Mouse (Mus musculus) kidney, embryonic 16.5 days (tissue): ENCODE data around the gene Srsf3. TPM values are rescaled to one million over a fixed set of nuclear protein-coding genes. Genes with fewer than 3 reads are reported as not detected.

Experiments
- ATAC-seq: fragments of 200-750 bp; cut with Nextera tagmentation; 2 replicates; pipeline ENCODE4 v1.8.0; 2017; ENCODE audit warnings: moderate TSS enrichment; ENCODE audit not compliant: low FRiP score, low TSS enrichment
- H3K27ac ChIP-seq: fragments of 300-500 bp; sonication (generic); 2 replicates; pipeline ENCODE4 v1.5.1; 2014; ENCODE audit warnings: low read length
- H3K27me3 ChIP-seq: fragments of 300-500 bp; sonication (generic); 2 replicates; pipeline ENCODE4 v1.6.1; 2014; ENCODE audit warnings: low read length, control low read depth, mixed read lengths; ENCODE audit not compliant: insufficient read depth
- H3K36me3 ChIP-seq: fragments of 300-500 bp; sonication (generic); 2 replicates; pipeline ENCODE4 v1.6.1; 2014; ENCODE audit warnings: low read length, control low read depth, mixed read lengths; ENCODE audit not compliant: insufficient read depth
- H3K4me1 ChIP-seq: fragments of 300-500 bp; sonication (generic); 2 replicates; pipeline ENCODE4 v1.6.1; 2014; ENCODE audit warnings: low read length, control low read depth, mixed read lengths; ENCODE audit not compliant: insufficient read depth
- H3K4me2 ChIP-seq: fragments of 300-500 bp; sonication (generic); replicated peaks from 2 replicates; pipeline ENCODE4 v1.6.1; 2014; ENCODE audit warnings: low read depth, low read length
- H3K4me3 ChIP-seq: fragments of 300-500 bp; sonication (generic); 2 replicates; pipeline ENCODE4 v1.5.1; 2014; ENCODE audit warnings: mild to moderate bottlenecking, low read length
- H3K9ac ChIP-seq: fragments of 300-500 bp; sonication (generic); replicated peaks from 2 replicates; pipeline ENCODE4 v1.6.1; 2014; ENCODE audit warnings: low read length
- H3K9me3 ChIP-seq: fragments of 300-500 bp; sonication (generic); 2 replicates; pipeline ENCODE4 v1.6.1; 2016; ENCODE audit warnings: low read length, control low read depth
- WGBS: fragments of 180-500 bp; shearing (Covaris S2); extraction: QIAGEN DNeasy Blood & Tissue Kit; methylation state at CpG from one replicate; pipeline ENCODE4 v1.1.7; 2014; 5-methylcytosine and 5-hydroxymethylcytosine counted together
- polyA plus RNA-seq: library from polyadenylated mRNA; unstranded; fragments of >200 nt; fragmentation: Nextera tagmentation; extraction: Ambion mirVana; gene quantifications from 2 replicates; pipeline ENCODE4 v1.2.1, GENCODE M21; 2015

Gene Srsf3
- polyA plus RNA-seq, 1 experiment from 2014 or later, result 597 TPM

DNA sequence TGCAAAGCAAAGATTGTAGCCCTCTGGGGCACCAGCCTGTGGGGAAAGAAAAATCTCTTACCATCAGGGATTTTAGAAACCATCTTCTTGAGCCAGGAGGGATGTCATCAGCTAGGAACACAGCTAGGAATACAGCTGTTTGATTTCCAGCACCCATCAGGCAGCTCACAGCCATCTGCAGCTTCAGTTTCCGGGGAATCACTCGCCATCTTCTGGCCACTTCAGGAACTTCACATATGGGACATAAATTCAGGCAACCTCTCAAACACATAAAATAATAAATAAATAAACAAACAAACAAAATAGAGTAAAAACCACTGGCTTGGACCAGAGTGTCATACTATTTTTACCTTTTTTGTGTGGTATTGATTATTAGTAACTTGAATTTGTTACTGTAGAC is 16.8 kb upstream of the Srsf3 start:
- ATAC-seq, result no peak
- no peaks in the 10 kb centered on the region for H3K9me3 ChIP-seq
- H3K9ac ChIP-seq, result no peak overlapping the region
- H3K36me3 ChIP-seq, result no peaks in the 10 kb centered on the region
- no peaks in the 10 kb centered on the region for H3K4me1 ChIP-seq
- H3K4me2 ChIP-seq, result no peak overlapping the region
- H3K27ac ChIP-seq, result no peak overlapping the region
- H3K4me3 ChIP-seq, result no peak overlapping the region
- no peaks in the 10 kb centered on the region for H3K27me3 ChIP-seq
- 32% methylated on average over 2 of the region's 2 CpGs for WGBS

DNA sequence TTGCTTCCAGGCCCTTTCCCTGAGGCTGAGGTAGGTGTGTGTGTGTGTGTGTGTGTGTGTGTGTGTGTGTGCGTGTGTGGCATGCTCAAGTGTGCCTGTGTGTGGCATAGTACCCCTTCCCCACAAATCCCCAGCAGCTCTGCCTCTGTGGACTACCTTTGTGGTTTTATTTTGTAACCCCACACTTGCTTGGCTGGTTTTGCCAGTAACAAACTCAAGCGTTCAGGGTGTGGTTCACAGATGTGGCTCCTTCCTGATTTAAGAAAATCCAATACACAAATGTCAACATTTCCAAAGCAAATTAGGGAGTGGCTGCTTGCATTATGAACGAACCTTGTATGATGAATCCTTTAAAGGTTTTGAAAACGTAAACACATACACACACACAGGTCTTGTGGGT is 15.7 kb upstream of the Srsf3 start:
- WGBS, result 87% methylated on average over 4 of the region's 4 CpGs
- no peak for ATAC-seq
- Histone ChIP-seq H3K9ac (no peak overlapping the region), H3K4me3 (no peak overlapping the region), H3K27me3 (no peaks in the 10 kb centered on the region), H3K4me1 (no peaks in the 10 kb centered on the region), H3K9me3 (no peaks in the 10 kb centered on the region), H3K27ac (no peak overlapping the region), H3K36me3 (no peaks in the 10 kb centered on the region), H3K4me2 (no peak overlapping the region)

GRCm38 (mm10) chr17:29018292-29018984 is 14.0 kb upstream of the Srsf3 start:
- H3K36me3 ChIP-seq, result no peaks in the 10 kb centered on the region
- H3K27ac ChIP-seq, result no peak overlapping the region
- H3K4me1 ChIP-seq, result no peaks in the 10 kb centered on the region
- WGBS, result 51% methylated on average over 11 of the region's 11 CpGs
- ATAC-seq, result no peak
- no peak overlapping the region for H3K9ac ChIP-seq
- no peaks in the 10 kb centered on the region for H3K9me3 ChIP-seq
- H3K4me3 ChIP-seq, result no peak overlapping the region
- H3K4me2 ChIP-seq, result no peak overlapping the region
- H3K27me3 ChIP-seq, result no peaks in the 10 kb centered on the region

DNA sequence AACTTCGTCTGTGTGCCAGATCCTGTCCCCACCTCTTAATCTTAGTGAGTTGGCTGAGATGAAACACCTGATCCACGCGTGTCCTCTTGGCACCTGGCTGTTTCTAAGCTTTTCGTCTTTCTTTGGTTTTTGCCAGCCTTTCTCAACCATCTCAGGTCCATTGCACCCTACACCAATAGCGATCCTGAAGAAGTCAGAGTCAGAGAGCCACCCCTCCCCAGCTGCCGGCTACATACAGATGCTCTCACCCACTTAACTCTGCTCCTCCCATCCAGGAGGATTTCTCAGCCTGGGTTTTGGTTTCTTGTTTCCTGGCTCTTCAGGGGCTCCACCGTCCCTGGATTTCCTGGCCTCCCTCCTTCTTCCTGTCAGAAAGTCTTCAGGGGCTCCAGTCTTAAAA is 13.0 kb upstream of the Srsf3 start:
- peaks cover 4% of the 10 kb centered on the region; the same call in 1 of the 2 replicates for H3K4me1 ChIP-seq
- no peaks in the 10 kb centered on the region for H3K9me3 ChIP-seq
- 66% methylated on average over 7 of the region's 7 CpGs for WGBS
- ATAC-seq, result no peak
- no peaks in the 10 kb centered on the region for H3K27me3 ChIP-seq
- H3K27ac ChIP-seq, result no peak overlapping the region
- H3K36me3 ChIP-seq, result no peaks in the 10 kb centered on the region
- H3K4me3 ChIP-seq, result no peak overlapping the region
- H3K9ac ChIP-seq, result no peak overlapping the region
- H3K4me2 ChIP-seq, result no peak overlapping the region

GRCm38 (mm10) chr17:29020444-29020843 is 12.0 kb upstream of the Srsf3 start:
- Histone ChIP-seq H3K36me3 (no peaks in the 10 kb centered on the region), H3K27ac (no peak overlapping the region), H3K4me2 (no peak overlapping the region), H3K9ac (no peak overlapping the region), H3K9me3 (no peaks in the 10 kb centered on the region), H3K27me3 (no peaks in the 10 kb centered on the region), H3K4me1 (peaks cover 12% of the 10 kb centered on the region), H3K4me3 (no peak overlapping the region)
- ATAC-seq, result no peak

GRCm38 (mm10) chr17:29022230-29022819 is 10.1 kb upstream of the Srsf3 start:
- no peaks in the 10 kb centered on the region for H3K36me3 ChIP-seq
- H3K27ac ChIP-seq, result no peak overlapping the region
- H3K4me2 ChIP-seq, result peak overlapping the region; percentile 34
- 0 out of 2 replicates have a peak, but pooled peaks have one; percentile 46 for ATAC-seq
- H3K27me3 ChIP-seq, result no peaks in the 10 kb centered on the region
- H3K9ac ChIP-seq, result no peak overlapping the region
- no peak overlapping the region for H3K4me3 ChIP-seq
- H3K9me3 ChIP-seq, result no peaks in the 10 kb centered on the region
- 34% methylated on average over 15 of the region's 15 CpGs for WGBS
- H3K4me1 ChIP-seq, result peaks cover 29% of the 10 kb centered on the region

DNA sequence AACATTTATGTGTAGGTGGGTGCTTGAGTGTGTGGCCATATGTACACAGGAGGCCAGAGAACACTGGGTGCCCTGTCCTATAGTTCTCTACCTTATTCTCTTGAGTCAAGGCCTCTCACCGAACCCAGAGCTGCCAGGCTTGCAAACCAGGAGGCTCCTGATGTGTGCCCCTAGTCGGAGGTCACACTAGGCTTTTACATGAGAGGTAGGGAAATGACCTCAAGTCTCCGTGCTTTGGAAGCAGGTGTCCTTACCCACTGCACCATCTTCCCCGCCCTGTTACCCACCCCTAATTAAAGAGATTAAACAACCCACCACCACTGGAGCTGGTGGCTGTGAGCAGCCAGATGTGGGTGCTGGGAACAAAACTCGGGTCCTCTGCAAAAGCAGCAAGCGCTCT is 9.1 kb upstream of the Srsf3 start:
- Histone ChIP-seq H3K36me3 (no peaks in the 10 kb centered on the region), H3K4me1 (peaks cover 29% of the 10 kb centered on the region), H3K4me3 (no peak overlapping the region), H3K4me2 (no peak overlapping the region), H3K9ac (no peak overlapping the region), H3K9me3 (no peaks in the 10 kb centered on the region), H3K27ac (no peak overlapping the region), H3K27me3 (no peaks in the 10 kb centered on the region)
- ATAC-seq, result no peak
- WGBS, result 92% methylated on average over 6 of the region's 6 CpGs

- no peak overlapping the region for H3K9ac ChIP-seq
- peaks cover 29% of the 10 kb centered on the region for H3K4me1 ChIP-seq
- WGBS, result 59% methylated on average over 22 of the region's 22 CpGs
- H3K4me3 ChIP-seq, result no peak overlapping the region
- ATAC-seq, result no peak
- H3K27ac ChIP-seq, result peak overlapping the region; percentile 58
- no peaks in the 10 kb centered on the region for H3K36me3 ChIP-seq
- H3K9me3 ChIP-seq, result no peaks in the 10 kb centered on the region
- H3K27me3 ChIP-seq, result no peaks in the 10 kb centered on the region
- no peak overlapping the region for H3K4me2 ChIP-seq
Observed at GRCm38 (mm10) chr17:29024047-29024892, 8.2 kb upstream of the Srsf3 start.

- Histone ChIP-seq H3K9me3 (no peaks in the 10 kb centered on the region), H3K4me3 (no peak overlapping the region), H3K9ac (no peak overlapping the region), H3K27ac (peak overlapping the region; percentile 80), H3K36me3 (no peaks in the 10 kb centered on the region), H3K4me2 (no peak overlapping the region; the same call in 1 of the 2 replicates), H3K4me1 (peaks cover 29% of the 10 kb centered on the region), H3K27me3 (no peaks in the 10 kb centered on the region)
- peak; percentile 60 for ATAC-seq
- 33% methylated on average over 10 of the region's 10 CpGs for WGBS
Observed at GRCm38 (mm10) chr17:29024896-29025565, 7.4 kb upstream of the Srsf3 start.
